Mouse (Mus musculus) gastrocnemius, postnatal 4 days (tissue): ENCODE data around the gene Lysmd1. TPM values are rescaled to one million over a fixed set of nuclear protein-coding genes. Genes with fewer than 3 reads are reported as not detected.

Experiments
- DNase-seq, 2 experiments: peaks; one replicate each; pipeline ENCODE4 v3.0.0; 2021 to 2022; ENCODE audit warnings: low spot score in 2 of 2, mixed read lengths in 2 of 2
- total RNA-seq, 2 experiments: library from RNA; stranded (reverse); gene quantifications; 2 replicates each; pipeline ENCODE4 v1.2.3; 2021

Gene Lysmd1
- total RNA-seq, 2 experiments from 2014 or later, result 6.8 to 7.0 TPM

GRCm38 (mm10) chr3:95135433-95136052 lies 1.7 kb downstream of the Lysmd1 start:
- DNase-seq, result no peak

- DNase-seq, result no peak
Measured at GRCm38 (mm10) chr3:95136336-95136735, 2.4 kb downstream of the Lysmd1 start.

GRCm38 (mm10) chr3:95139586-95140288 lies 5.8 kb downstream of the Lysmd1 start:
- DNase-seq, result no peak

- DNase-seq, result no peak
Measured at GRCm38 (mm10) chr3:95140289-95140595, 6.4 kb downstream of the Lysmd1 start.

- no peak for DNase-seq
Measured at GRCm38 (mm10) chr3:95140795-95141194, 6.9 kb downstream of the Lysmd1 start.

GRCm38 (mm10) chr3:95141474-95141873 lies 7.6 kb downstream of the Lysmd1 start:
- no peak for DNase-seq

GRCm38 (mm10) chr3:95141952-95142616 lies 8.2 kb downstream of the Lysmd1 start, which contains the start of gene Tnfaip8l2:
Gene Tnfaip8l2, minus strand, starts transcription at chr3:95142360.
- no peak for DNase-seq

GRCm38 (mm10) chr3:95142617-95143011 lies 8.7 kb downstream of the Lysmd1 start:
- DNase-seq, result peak; percentile 58 to 82

- no peak for DNase-seq
Measured at GRCm38 (mm10) chr3:95147924-95148323, 14.0 kb downstream of the Lysmd1 start.

- DNase-seq, result no peak
Measured at GRCm38 (mm10) chr3:95153874-95154273, 20.0 kb downstream of the Lysmd1 start.

GRCm38 (mm10) chr3:95159511-95159986 lies 25.7 kb downstream of the Lysmd1 start:
- no peak for DNase-seq

GRCm38 (mm10) chr3:95159987-95160963 lies 26.4 kb downstream of the Lysmd1 start, which contains the start of gene Sema6c:
Gene Sema6c, plus strand, starts transcription at chr3:95160457.
- DNase-seq, result peak; percentile 88 to 90

GRCm38 (mm10) chr3:95161041-95161551 lies 27.2 kb downstream of the Lysmd1 start:
- DNase-seq, result peak; percentile 46 to 67

- peak; percentile 34 to 59 for DNase-seq
Measured at GRCm38 (mm10) chr3:95161618-95162344, 27.9 kb downstream of the Lysmd1 start.

- DNase-seq, result no peak
Measured at GRCm38 (mm10) chr3:95162345-95162628, 28.4 kb downstream of the Lysmd1 start.

GRCm38 (mm10) chr3:95163419-95164255 lies 29.7 kb downstream of the Lysmd1 start:
- peak in 1 of 2 experiments; percentile 65 for DNase-seq

- DNase-seq, result no peak
Measured at GRCm38 (mm10) chr3:95164256-95164550, 30.3 kb downstream of the Lysmd1 start.

GRCm38 (mm10) chr3:95164840-95165239 lies 31.0 kb downstream of the Lysmd1 start:
- no peak for DNase-seq

- DNase-seq, result no peak
Measured at GRCm38 (mm10) chr3:95169996-95170395, 36.1 kb downstream of the Lysmd1 start.
